Mouse (Mus musculus) large intestine, adult 2 months (tissue): ENCODE measurements at regions not wholly inside any gene's neighbourhood (a gene's known extent, or its start where the extent isn't known, plus 50 kb on each side); places are given as distances from the start of the nearest gene placed in this dataset.

Experiments used
- DNase-seq: peaks from one replicate; pipeline ENCODE4 v3.0.0-alpha.2; 2012; ENCODE audit warnings: low read depth, low spot score
- WGBS: fragments of 180-500 bp; shearing (Covaris S2); methylation state at CpG from one replicate; pipeline ENCODE4 v1.1.7; 2018; 5-methylcytosine and 5-hydroxymethylcytosine counted together

DNA sequence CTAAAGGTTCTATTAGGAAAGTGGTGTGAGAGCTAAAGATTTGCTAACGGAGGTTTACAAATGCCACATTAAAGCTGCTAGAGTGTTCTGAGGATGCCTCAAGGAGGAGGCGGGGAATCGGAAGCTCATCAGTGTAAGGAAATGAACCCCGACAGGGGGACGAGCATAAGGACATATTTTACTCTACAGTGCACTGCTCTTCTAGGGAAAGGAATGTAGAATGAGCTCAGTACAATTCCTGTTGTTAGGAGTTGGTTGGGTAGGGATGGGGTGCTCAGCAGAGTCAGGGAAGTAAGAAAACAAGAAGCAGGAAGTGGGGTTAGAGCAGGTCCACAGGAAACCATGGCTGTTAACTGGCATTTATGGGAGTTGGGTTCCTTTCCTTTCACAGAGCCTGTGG lies 54.6 kb downstream of the Mex3b start:
- DNase-seq, result no peak
- 62% methylated on average over 5 of the region's 5 CpGs for WGBS

DNA sequence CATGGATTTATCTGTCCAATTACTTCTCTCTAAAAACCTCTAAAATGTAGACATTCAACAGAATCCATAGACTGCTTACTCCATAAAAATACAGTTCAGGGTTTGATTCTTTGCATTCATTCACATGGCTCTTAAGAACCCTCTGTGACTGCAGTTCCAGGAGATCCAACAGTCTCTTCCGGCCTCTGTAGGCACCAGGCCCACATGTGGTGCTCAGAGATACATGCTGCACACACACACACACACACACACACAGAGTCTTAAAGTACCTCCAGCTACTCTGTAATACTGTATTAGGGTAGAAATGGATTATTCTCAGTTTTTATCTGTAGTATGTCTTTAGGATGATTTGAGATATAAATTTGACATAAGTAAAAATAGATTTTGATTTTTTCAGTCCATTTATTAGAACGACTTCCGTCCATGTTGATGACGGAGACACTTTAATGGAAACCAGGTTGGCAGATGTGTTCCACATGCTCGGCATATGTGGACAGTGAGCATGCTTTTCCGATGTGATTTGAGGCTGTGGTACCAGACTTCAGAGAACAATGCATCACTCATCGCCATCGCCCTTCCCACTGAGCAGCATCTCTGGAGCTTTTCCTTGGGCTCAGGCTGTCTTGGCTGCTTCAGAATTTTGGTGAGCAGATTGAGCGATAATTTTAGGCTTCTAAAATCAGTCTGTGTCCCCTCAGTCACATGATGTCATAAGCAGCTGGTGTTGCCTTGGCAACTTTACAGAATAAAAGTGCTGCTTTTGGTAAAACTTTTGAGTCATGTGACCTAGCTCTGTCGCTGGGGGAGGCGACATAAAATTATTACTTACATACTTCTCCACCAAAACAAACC lies 56.3 kb downstream of the Mex3b start:
- 75% methylated on average over 11 of the region's 11 CpGs for WGBS
- DNase-seq, result no peak

GRCm38 (mm10) chr7:82924092-82924491 lies 57.0 kb downstream of the Mex3b start:
- DNase-seq, result no peak
- WGBS, result 73% methylated on average over 3 of the region's 3 CpGs

DNA sequence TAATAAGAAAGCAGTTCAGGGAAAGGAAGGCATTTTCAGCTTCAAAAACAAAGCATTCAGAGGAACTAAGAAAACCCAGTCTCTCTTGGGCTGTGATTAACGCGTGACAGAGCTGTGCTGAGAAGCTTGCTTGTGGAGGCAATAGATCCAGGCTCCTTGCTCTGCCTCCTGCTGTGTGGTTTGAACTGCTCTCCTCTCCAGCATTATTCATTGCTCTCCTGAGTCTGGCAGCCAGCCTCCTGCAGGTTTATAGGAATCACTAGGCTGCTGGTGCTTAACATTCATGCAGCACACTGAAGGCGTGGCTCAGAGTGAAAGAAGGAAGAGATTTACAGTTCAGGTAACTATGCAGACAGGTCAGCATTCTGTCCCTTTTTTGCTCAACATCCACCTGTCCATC lies 71.2 kb downstream of the Mex3b start:
- DNase-seq, result no peak
- 55% methylated on average over 3 of the region's 3 CpGs for WGBS

DNA sequence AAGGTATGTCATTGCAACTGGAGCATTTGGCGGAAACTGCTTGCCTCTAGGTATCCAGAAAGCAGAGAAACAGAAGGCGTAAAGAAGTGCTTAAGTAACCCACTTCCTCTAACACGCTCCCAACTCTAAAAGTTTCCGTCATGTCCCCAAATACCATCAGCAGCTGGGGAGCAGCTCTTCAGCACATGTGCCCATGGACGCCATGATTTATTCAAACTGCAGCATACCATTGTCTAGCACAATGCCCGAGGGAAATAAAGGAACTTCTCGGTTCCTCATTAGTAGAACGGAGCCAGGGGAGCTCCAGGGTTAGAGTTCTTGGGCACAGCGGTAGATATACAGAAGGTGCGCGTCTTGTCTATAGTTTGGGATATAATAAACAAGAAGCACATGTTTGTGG lies 72.4 kb downstream of the Mex3b start:
- DNase-seq, result no peak
- WGBS, result 90% methylated on average over 11 of the region's 11 CpGs

- no peak for DNase-seq
- 77% methylated on average over 9 of the region's 9 CpGs for WGBS
Measured at GRCm38 (mm10) chr7:82943376-82943775, 76.2 kb downstream of the Mex3b start.

- no peak for DNase-seq
- 88% methylated on average over 1 of the region's 1 CpGs for WGBS
Measured at GRCm38 (mm10) chr7:82943797-82944196, 76.7 kb downstream of the Mex3b start.

GRCm38 (mm10) chr7:82949372-82949771 lies 82.2 kb downstream of the Mex3b start:
- 77% methylated on average over 6 of the region's 6 CpGs for WGBS
- DNase-seq, result no peak

- no peak for DNase-seq
- 66% methylated on average over 20 of the region's 20 CpGs for WGBS
Measured at GRCm38 (mm10) chr7:82957208-82957977, 90.3 kb downstream of the Mex3b start.

GRCm38 (mm10) chr7:82970599-82970998 lies 103.5 kb downstream of the Mex3b start:
- 78% methylated on average over 1 of the region's 1 CpGs for WGBS
- no peak for DNase-seq

DNA sequence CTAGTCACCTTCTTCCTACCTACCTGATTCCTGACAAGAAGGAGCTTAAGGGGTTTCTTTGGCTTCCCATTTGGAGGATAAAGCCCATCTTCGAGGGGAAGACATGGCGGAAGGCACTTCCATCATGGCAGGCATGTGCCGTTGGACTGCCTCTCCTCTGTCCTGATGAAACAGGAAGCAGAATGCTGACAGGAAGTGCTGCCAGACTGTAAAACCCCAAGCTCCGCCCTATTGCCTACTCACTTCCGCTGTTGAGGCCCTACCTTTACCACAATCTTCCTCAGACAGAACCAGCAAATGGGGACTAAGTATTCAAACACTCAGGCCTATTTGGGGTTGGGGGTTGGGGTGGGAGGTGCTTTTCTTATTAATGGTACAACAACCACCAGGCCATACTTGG lies 104.1 kb downstream of the Mex3b start:
- 90% methylated on average over 5 of the region's 5 CpGs for WGBS
- no peak for DNase-seq

GRCm38 (mm10) chr7:82972214-82973006 lies 105.3 kb downstream of the Mex3b start:
- WGBS, result 50% methylated on average over 12 of the region's 12 CpGs
- DNase-seq, result no peak

- DNase-seq, result no peak
Measured at GRCm38 (mm10) chr7:82990708-82991107, 123.6 kb downstream of the Mex3b start.

DNA sequence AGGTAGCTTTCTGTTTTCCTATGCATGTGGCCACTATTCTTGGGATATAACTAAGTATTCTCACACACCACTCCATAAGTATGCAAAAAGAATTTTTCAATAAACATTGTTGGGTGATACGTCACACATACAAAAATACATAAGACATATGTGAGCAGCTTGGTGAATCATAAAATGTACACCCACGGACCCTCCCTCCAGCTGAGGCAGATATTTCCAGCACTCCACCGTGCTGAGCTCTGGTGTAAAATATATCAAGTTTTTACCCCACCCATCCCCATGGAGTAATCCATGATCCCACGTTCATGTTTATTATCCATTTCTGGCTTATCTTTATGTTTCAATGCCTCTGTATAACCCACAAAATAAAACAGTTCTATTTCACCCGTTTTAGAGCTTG lies 126.0 kb downstream of the Mex3b start:
- no peak for DNase-seq
- 51% methylated on average over 5 of the region's 5 CpGs for WGBS

DNA sequence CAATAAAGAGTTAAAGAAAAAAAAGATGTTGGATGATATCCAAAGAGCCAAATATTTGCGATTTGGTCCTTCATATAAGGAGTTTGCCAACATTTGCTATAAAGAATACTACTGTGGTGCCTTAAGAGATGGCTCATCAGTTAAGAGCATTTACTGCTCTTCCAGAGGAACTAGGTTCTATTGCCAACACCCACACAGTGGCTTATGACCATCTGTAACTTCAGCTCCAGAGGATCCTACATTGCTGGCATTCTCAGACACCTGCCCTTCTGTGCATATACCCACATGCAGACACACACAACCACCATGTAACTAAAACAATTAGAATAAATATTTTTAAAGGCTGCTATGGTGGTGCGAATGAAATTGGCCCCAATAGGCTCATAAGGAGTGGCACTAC lies 131.7 kb downstream of the Mex3b start:
- no peak for DNase-seq
- WGBS, result 61% methylated on average over 2 of the region's 2 CpGs

DNA sequence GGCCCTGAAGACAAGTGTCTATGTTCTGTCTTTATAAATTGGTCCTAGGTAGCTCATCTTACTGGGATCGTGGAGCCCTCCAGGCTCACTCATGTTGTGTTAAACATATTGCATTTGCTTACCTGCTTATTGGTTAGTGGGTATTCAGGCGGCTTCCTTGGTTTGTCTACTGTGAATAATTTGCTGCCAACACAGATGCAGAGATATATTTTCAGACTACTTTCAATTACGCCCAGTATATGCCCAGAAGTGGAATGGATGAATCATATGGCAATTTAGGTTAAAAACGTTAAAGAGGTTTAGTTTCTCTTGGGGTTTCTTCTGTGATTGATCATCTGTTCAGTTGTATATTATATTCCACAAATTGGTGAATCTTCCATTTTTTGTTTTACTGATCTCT lies 140.4 kb downstream of the Mex3b start:
- DNase-seq, result no peak
- 84% methylated on average over 4 of the region's 4 CpGs for WGBS

- no peak for DNase-seq
- WGBS, result 53% methylated on average over 2 of the region's 2 CpGs
Measured at GRCm38 (mm10) chr7:83012145-83012544, 145.0 kb downstream of the Mex3b start.

DNA sequence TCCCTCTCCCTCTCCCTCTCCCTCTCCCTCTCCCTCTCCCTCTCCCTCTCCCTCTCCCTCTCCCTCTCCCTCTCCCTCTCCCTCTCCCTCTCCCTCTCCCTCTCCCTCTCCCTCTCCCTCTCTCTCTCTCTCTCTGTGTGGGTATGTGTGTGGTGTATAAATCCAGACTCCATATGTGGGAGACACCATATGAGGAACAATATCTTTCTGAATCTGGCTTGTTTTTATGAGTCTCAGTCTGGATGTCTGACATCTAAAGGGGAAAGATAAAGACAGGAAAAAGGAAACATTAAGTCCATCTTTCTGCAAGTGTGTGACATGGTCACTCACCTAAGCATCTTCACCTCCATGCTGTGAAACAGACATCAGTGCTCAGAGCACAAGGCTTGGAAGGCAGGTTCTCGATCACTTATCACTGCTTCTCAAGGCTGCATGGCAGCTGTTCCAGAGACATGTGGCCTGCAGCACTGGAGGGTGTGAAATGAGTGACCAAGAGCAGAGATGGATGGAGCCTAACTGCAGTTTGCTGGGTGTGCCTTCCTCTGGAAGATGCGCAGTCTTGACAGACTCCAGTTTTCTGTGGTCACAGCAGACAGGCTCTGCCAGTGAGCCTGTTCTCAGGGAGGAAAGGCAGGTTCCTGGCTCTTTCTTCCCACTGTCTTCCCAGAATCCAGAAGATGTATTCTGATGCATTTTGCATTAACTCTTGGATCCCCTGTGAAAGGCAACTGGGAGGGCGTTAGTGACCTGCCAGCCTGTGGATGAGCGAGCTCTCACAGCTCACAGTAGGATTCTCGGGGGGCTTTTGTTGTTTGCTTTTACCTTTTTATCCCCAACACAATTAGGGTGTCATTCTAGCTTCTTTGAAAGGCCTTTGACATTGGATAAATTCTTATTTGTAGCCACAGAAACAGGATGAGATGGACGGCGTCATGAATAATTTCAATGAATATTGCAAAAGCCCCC lies 147.9 kb downstream of the Mex3b start:
- 67% methylated on average over 7 of the region's 7 CpGs for WGBS
- no peak for DNase-seq

DNA sequence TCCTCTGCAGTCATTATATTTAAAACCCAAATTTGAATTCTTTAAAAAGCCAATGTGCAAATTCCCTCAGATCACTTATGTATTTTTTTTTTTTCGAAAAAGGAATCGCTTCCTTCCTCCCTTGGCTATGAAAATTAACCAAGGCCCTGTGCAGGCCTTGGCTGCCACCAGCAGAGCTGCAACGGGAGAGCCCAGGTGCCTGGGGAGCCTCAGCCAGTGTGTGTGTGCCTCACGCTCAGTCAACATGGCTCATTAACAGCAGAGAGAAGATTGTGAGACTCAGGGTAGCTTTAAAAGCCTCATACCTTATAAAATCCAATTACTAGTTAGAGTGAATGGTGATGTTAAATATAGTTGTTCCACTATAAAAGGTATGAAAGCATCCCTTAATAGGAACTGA lies 148.6 kb downstream of the Mex3b start:
- WGBS, result 47% methylated on average over 4 of the region's 4 CpGs
- no peak for DNase-seq
